Mouse (Mus musculus) ES-E14 (cell line): Measurements from ENCODE around the gene Tnfsf9. TPM values are rescaled to one million over a fixed set of nuclear protein-coding genes. Genes with fewer than 3 reads are reported as not detected.

Experiments
- DNase-seq: peaks from one replicate; pipeline ENCODE4 v3.0.0-alpha.2; 2013; ENCODE audit warnings: low read depth, low spot score
- H3K27ac ChIP-seq: 2 replicates; pipeline ENCODE4 v1.5.1; 2012; ENCODE audit warnings: low read depth, mild to moderate bottlenecking, low read length, moderate library complexity, mixed read lengths; ENCODE audit not compliant: poor library complexity, insufficient read depth, severe bottlenecking
- H3K36me3 ChIP-seq: 2 replicates; pipeline ENCODE4 v1.6.1; 2012; ENCODE audit warnings: mild to moderate bottlenecking, low read length, moderate library complexity, mixed read lengths; ENCODE audit not compliant: control insufficient read depth, poor library complexity, insufficient read depth, severe bottlenecking
- H3K4me1 ChIP-seq, 2 experiments: fragments of 150-350 bp in 1 of 2; sonication (generic) in 1 of 2; 2 replicates each; pipeline ENCODE4 v1.6.1; 2012; ENCODE audit warnings: low read length in 2 of 2, mild to moderate bottlenecking in 1 of 2, mixed read lengths in 1 of 2; ENCODE audit not compliant: control insufficient read depth in 2 of 2, insufficient read depth in 2 of 2, poor library complexity in 1 of 2
- H3K4me3 ChIP-seq, 2 experiments: fragments of 150-350 bp in 1 of 2; sonication (generic) in 1 of 2; 2 replicates each; pipeline ENCODE4 v1.5.1; 2012; ENCODE audit warnings: low read length in 2 of 2, low read depth in 1 of 2, mild to moderate bottlenecking in 1 of 2, mixed read lengths in 1 of 2; ENCODE audit not compliant: insufficient read depth in 1 of 2, poor library complexity in 1 of 2, severe bottlenecking in 1 of 2
- H3K9ac ChIP-seq: 2 replicates; pipeline ENCODE4 v1.6.1; 2012; ENCODE audit warnings: low read depth, mild to moderate bottlenecking, low read length, mixed read lengths; ENCODE audit not compliant: poor library complexity, insufficient read depth, severe bottlenecking
- H3K9me3 ChIP-seq: fragments of 150-350 bp; sonication (generic); 2 replicates; pipeline ENCODE4 v1.6.1; 2012; ENCODE audit warnings: low read depth, mild to moderate bottlenecking, low read length; ENCODE audit not compliant: control insufficient read depth, insufficient read depth
- CHD2 ChIP-seq: IDR thresholded peaks from 2 replicates; pipeline ENCODE4 v1.6.1; 2014; ENCODE audit warnings: mild to moderate bottlenecking, low read depth, low read length, inconsistent platforms
- HCFC1 ChIP-seq: IDR thresholded peaks from 2 replicates; pipeline ENCODE4 v1.6.1; 2012; ENCODE audit warnings: low read length, inconsistent platforms, borderline replicate concordance; ENCODE audit not compliant: insufficient read depth
- MAFK ChIP-seq: IDR thresholded peaks from 2 replicates; pipeline ENCODE4 v1.6.1; 2014; ENCODE audit warnings: mild to moderate bottlenecking, low read depth, low read length, inconsistent platforms; ENCODE audit not compliant: insufficient read depth
- ZC3H11A ChIP-seq: IDR thresholded peaks from 2 replicates; pipeline ENCODE4 v1.6.1; 2012; ENCODE audit warnings: low read depth, mild to moderate bottlenecking, inconsistent platforms, low read length, borderline replicate concordance
- ZNF384 ChIP-seq: IDR thresholded peaks from 2 replicates; pipeline ENCODE4 v1.6.1; 2012; ENCODE audit warnings: low read depth, low read length, inconsistent platforms
- in situ Hi-C, 2 experiments: fragments of 600-800 bp; cut with MboI; formaldehyde crosslinking; loops; one replicate each; pipeline ENCODE4 v1.15.1; 2025; ENCODE audit warnings: low sequenced_read_pairs in 2 of 2, inconsistent platforms in 1 of 2; ENCODE audit not compliant: unreplicated experiment in 2 of 2
- total RNA-seq: library from RNA; depleted of rRNA; stranded (reverse); fragments of 300-350 nt; gene quantifications from 2 replicates; pipeline ENCODE4 v1.2.3, GENCODE M21; 2012; rRNA removed

Tnfsf9 gene
- 8.9 and 10.6 TPM in 2 replicates for total RNA-seq

- Histone ChIP-seq H3K4me3 (peak within 1 kb of the TSS; percentile 77 to 86), H3K27ac (no peak within 1 kb of the TSS), H3K36me3 (peaks cover 3% of the 10 kb centered on the region; the same call in 1 of the 2 replicates), H3K9me3 (no peaks in the 10 kb centered on the region), H3K9ac (peak within 1 kb of the TSS; percentile 81), H3K4me1 (peaks cover 0 to 10% of the 10 kb centered on the region in 2 experiments; a peak in 1 of 4 replicates)
- no peak for TF ChIP-seq MAFK
- TF ChIP-seq ZC3H11A = no peak
- TF ChIP-seq HCFC1 = no peak
- no peak for TF ChIP-seq CHD2
- no peak for TF ChIP-seq ZNF384
- DNase-seq = no peak
- in situ Hi-C loops = no loop called here
These were observed at the start of gene Tnfsf9 for GRCm38 (mm10) chr17:57105181-57106034. TSS of gene Tnfsf9 (plus strand) at chr17:57105325.

DNA sequence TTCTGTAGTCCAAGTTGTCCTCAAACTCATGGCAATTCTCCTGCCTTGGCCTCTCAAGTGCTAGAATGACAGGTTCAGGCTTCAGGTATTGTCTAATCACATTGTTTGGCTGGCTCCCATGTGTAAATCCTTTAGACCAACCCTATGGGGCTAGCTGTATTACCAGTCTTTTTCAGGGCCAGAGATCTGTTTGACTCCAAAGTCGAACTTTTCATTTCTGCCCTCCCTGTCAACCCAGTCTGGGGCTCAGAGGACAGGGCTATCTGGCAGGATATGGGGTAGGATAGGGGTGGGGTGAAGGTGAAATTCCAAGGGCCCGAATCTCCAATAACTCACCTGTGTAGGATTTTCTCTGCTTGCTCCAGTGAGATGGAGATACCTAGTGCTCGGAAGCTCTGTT is 48.9 kb upstream of the Tnfsf9 start:
- Histone ChIP-seq H3K27ac (no peak overlapping the region), H3K4me3 (no peak overlapping the region), H3K9ac (no peak overlapping the region), H3K4me1 (peaks cover 0 to 10% of the 10 kb centered on the region in 2 experiments; a peak in 1 of 4 replicates), H3K9me3 (no peaks in the 10 kb centered on the region), H3K36me3 (peaks cover 4% of the 10 kb centered on the region; the same call in 1 of the 2 replicates)
- TF ChIP-seq ZNF384 = no peak
- TF ChIP-seq HCFC1 = no peak
- TF ChIP-seq CHD2 = no peak
- TF ChIP-seq MAFK = no peak
- no peak for TF ChIP-seq ZC3H11A
- no peak for DNase-seq
- in situ Hi-C loops = loop anchor here in 1 of 2 experiments (10.0 kb wide), 1 partner anchor 279 kb away; no protein-coding TSS in a partner anchor

GRCm38 (mm10) chr17:57058891-57059485 is 46.1 kb upstream of the Tnfsf9 start, which contains the start of gene Crb3:
TSS of gene Crb3 (plus strand) at chr17:57059105.
- H3K4me1 ChIP-seq = peaks cover 0 to 17% of the 10 kb centered on the region in 2 experiments; a peak in 2 of 4 replicates
- DNase-seq = no peak
- H3K9ac ChIP-seq = peak within 1 kb of the TSS; percentile 77
- no peaks in the 10 kb centered on the region for H3K9me3 ChIP-seq
- TF ChIP-seq ZC3H11A = no peak
- peak within 1 kb of the TSS; percentile 92 to 98 for H3K4me3 ChIP-seq
- H3K36me3 ChIP-seq = no peaks in the 10 kb centered on the region; the same call in 1 of the 2 replicates
- no peak within 1 kb of the TSS for H3K27ac ChIP-seq
- in situ Hi-C loops = loop anchor here in 1 of 2 experiments (10.0 kb wide), 1 partner anchor 276 kb away; no protein-coding TSS in a partner anchor

GRCm38 (mm10) chr17:57059486-57059977 is 45.6 kb upstream of the Tnfsf9 start, which contains the start of gene Slc25a23:
TSS of gene Slc25a23 (minus strand) at chr17:57059863.
- Histone ChIP-seq H3K9ac (peak within 1 kb of the TSS; percentile 77), H3K36me3 (no peaks in the 10 kb centered on the region; the same call in 1 of the 2 replicates), H3K4me1 (peaks cover 0 to 17% of the 10 kb centered on the region in 2 experiments; a peak in 2 of 4 replicates), H3K27ac (no peak within 1 kb of the TSS), H3K9me3 (no peaks in the 10 kb centered on the region), H3K4me3 (peak within 1 kb of the TSS; percentile 92 to 98)
- peak; percentile 71 for DNase-seq
- TF ChIP-seq ZC3H11A (no peak), HCFC1 (no peak), CHD2 (no peak), ZNF384 (no peak), MAFK (no peak)
- in situ Hi-C loops = loop anchor here in 1 of 2 experiments (10.0 kb wide), 1 partner anchor 275 kb away; no protein-coding TSS in a partner anchor
